Mouse (Mus musculus) kidney, adult 8-10 months (tissue): ENCODE data around the gene Sp140.
"Not testable (repeated sequence)": the region's sequence is repeated elsewhere in the genome, so short reads cannot be mapped to it uniquely, and the experiment has no call there.

Experiments
- DNase-seq, 2 experiments: peaks; one replicate each; pipeline ENCODE4 v3.0.0; 2022

Gene Sp140

GRCm38 (mm10) chr1:85600078-85600477 is at the start of gene Sp140:
Gene Sp140 (plus strand): TSS chr1:85600378.
- not testable (repeated sequence) for DNase-seq

GRCm38 (mm10) chr1:85555261-85555660 is 44.9 kb upstream of the Sp140 start:
- not testable (repeated sequence) for DNase-seq

GRCm38 (mm10) chr1:85573554-85573953 is 26.6 kb upstream of the Sp140 start:
- not testable (repeated sequence) for DNase-seq

GRCm38 (mm10) chr1:85575376-85575775 is 24.8 kb upstream of the Sp140 start, which contains the start of gene G530012D18Rik:
Gene G530012D18Rik (plus strand): TSS chr1:85575676.
- DNase-seq: not testable (repeated sequence)

GRCm38 (mm10) chr1:85578372-85579010 is 21.7 kb upstream of the Sp140 start:
- DNase-seq: not testable (repeated sequence)

GRCm38 (mm10) chr1:85579199-85580147 is 20.7 kb upstream of the Sp140 start:
- DNase-seq: not testable (repeated sequence)

- not testable (repeated sequence) for DNase-seq
These were observed 20.0 kb upstream of the Sp140 start for GRCm38 (mm10) chr1:85580148-85580534.

- not testable (repeated sequence) for DNase-seq
These were observed 19.6 kb upstream of the Sp140 start for GRCm38 (mm10) chr1:85580578-85580977.

GRCm38 (mm10) chr1:85581518-85581917 is 18.7 kb upstream of the Sp140 start:
- DNase-seq: peak in 1 of 2 experiments; percentile 28

GRCm38 (mm10) chr1:85588697-85589096 is 11.5 kb upstream of the Sp140 start:
- DNase-seq: not testable (repeated sequence)

- DNase-seq: not testable (repeated sequence)
These were observed 7.7 kb upstream of the Sp140 start for GRCm38 (mm10) chr1:85592526-85592925.

- not testable (repeated sequence) for DNase-seq
These were observed 1.7 kb upstream of the Sp140 start, which contains the start of gene Sp110 for GRCm38 (mm10) chr1:85598271-85599012. Gene Sp110 (minus strand): TSS chr1:85598817.

- peak in 1 of 2 experiments; percentile 21 for DNase-seq
These were observed 616 bp downstream of the Sp140 start for GRCm38 (mm10) chr1:85600794-85601193.

- DNase-seq: not testable (repeated sequence)
These were observed 4.2 kb downstream of the Sp140 start for GRCm38 (mm10) chr1:85604341-85604740.

GRCm38 (mm10) chr1:85608361-85608760 is 8.2 kb downstream of the Sp140 start:
- DNase-seq: not testable (repeated sequence)

GRCm38 (mm10) chr1:85610581-85610980 is 10.4 kb downstream of the Sp140 start:
- not testable (repeated sequence) for DNase-seq

- DNase-seq: not testable (repeated sequence)
These were observed 14.9 kb downstream of the Sp140 start for GRCm38 (mm10) chr1:85615096-85615495.

- DNase-seq: not testable (repeated sequence)
These were observed 15.6 kb downstream of the Sp140 start for GRCm38 (mm10) chr1:85615819-85616218.

GRCm38 (mm10) chr1:85617161-85617560 is 17.0 kb downstream of the Sp140 start:
- not testable (repeated sequence) for DNase-seq

- DNase-seq: not testable (repeated sequence)
These were observed 18.5 kb downstream of the Sp140 start for GRCm38 (mm10) chr1:85618689-85619088.

- not testable (repeated sequence) for DNase-seq
These were observed 36.8 kb downstream of the Sp140 start for GRCm38 (mm10) chr1:85636936-85637335.

GRCm38 (mm10) chr1:85638144-85638543 is 38.0 kb downstream of the Sp140 start:
- not testable (repeated sequence) for DNase-seq

GRCm38 (mm10) chr1:85649881-85650280 is 49.7 kb downstream of the Sp140 start, which contains the start of gene Sp100:
Gene Sp100 (plus strand): TSS chr1:85649988.
- peak; percentile 22 to 25 for DNase-seq
